Mouse (Mus musculus): ENCODE results near the gene Slc25a15. TPM values are rescaled to one million over a fixed set of nuclear protein-coding genes. Genes with fewer than 3 reads are reported as not detected.

Slc25a15 gene
- polyA plus RNA-seq, 1 experiment from 2014 or later = 18.9 TPM

GRCm38 (mm10) chr8:22389874-22390273 lies 8.5 kb downstream of the Slc25a15 start:
- H3K4me1 ChIP-seq = no peaks in the 10 kb centered on the region
- H3K4me3 ChIP-seq = no peak overlapping the region
- peaks cover 57% of the 10 kb centered on the region for H3K36me3 ChIP-seq
- H3K27ac ChIP-seq = no peak overlapping the region
- no peaks in the 10 kb centered on the region for H3K9me3 ChIP-seq (replicated peaks)
- H3K27me3 ChIP-seq (ENCODE audit: low read depth, poor library complexity, severe bottlenecking) = no peaks in the 10 kb centered on the region
- no peak for DNase-seq (ENCODE audit: low spot score)
- 85% methylated on average over 10 of the region's 10 CpGs for WGBS

DNA sequence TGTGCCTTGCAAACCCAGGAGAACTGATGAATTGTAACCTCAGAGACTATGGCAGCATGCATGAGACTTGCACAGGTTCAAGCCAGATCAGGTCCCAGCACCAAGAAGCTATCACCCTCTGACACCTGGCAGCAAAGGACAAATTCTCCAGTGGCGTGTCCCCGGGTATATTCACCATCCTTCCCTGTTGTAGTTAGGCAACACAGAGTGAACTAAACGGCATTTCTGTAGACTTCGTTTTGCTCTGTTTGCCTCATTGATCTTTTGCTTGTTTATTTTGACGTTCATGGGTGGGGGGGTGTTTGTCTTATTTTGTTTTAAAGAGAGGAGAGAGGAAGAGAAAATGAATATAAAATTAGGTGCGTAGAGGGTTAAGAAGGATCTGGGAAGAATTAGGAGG lies 13.2 kb downstream of the Slc25a15 start:
- H3K27me3 ChIP-seq (ENCODE audit: low read depth, poor library complexity, severe bottlenecking) = no peaks in the 10 kb centered on the region
- no peaks in the 10 kb centered on the region for H3K4me1 ChIP-seq
- 93% methylated on average over 6 of the region's 6 CpGs for whole genome bisulfite sequencing
- H3K4me3 ChIP-seq = no peak overlapping the region
- H3K36me3 ChIP-seq = peaks cover 85% of the 10 kb centered on the region
- DNase-seq (ENCODE audit: low spot score) = no peak
- no peaks in the 10 kb centered on the region for H3K9me3 ChIP-seq (replicated peaks)
- no peak overlapping the region for H3K27ac ChIP-seq

DNA sequence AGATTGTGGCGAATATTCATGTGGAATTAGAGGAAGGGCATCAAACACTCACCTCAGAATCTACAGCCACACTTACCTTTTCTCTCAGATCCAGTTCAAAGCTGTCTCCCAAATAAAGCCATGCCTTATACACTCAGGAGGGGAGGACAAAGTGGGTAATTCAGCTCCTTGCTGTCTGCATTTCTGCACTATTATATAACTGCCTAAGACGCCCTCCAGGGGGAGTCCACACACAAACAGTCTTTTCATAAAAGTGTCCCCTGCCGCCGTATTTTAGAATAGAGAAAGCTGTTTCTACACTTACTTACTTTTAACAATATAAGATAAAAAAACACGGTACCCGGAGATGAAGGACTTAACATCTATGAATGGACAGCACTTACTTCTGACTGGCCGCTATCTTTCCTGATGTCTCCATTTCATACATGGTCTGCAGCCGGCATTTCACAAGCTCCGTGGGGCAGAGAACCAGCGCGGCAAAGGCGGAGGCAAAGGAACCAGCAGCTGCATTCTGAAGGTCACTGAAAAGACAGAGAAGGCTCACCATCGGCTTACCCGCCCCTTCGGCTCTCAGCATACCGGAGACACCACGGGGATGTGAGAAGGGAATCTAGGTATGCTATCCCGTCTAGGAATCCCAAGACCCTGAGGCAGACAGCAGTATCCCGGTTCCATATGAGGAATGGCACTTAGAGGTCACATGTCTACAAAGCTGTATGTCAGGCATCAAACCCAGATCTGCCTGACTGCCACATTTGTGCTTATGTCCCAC lies 15.4 kb downstream of the Slc25a15 start:
- no peaks in the 10 kb centered on the region for H3K4me1 ChIP-seq
- H3K27me3 ChIP-seq (ENCODE audit: low read depth, poor library complexity, severe bottlenecking) = no peaks in the 10 kb centered on the region
- no peaks in the 10 kb centered on the region for H3K9me3 ChIP-seq (replicated peaks)
- no peak overlapping the region for H3K27ac ChIP-seq
- H3K36me3 ChIP-seq = peaks cover 65% of the 10 kb centered on the region
- DNase-seq (ENCODE audit: low spot score) = no peak
- H3K4me3 ChIP-seq = no peak overlapping the region
- 92% methylated on average over 19 of the region's 19 CpGs for WGBS

DNA sequence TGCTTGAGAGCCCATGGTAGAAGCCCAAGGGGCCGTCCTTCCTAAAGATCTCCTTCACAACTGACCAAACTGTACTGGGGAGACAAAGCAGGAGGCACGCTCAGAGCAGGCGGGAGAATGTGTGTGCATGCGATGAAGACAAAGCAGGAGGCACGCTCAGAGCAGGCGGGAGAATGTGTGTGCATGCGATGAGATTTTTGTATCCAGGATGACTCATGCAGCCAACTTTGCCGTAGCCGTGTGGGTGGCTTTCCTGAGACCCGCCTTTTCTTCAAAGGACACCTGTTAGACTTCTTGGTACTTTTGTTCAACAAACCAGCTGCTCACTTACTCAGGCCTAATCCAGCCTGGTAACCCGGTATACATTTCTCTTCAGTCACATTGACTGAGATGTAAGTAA lies 17.5 kb downstream of the Slc25a15 start:
- H3K27me3 ChIP-seq (ENCODE audit: low read depth, poor library complexity, severe bottlenecking) = no peaks in the 10 kb centered on the region
- H3K27ac ChIP-seq = no peak overlapping the region
- H3K9me3 ChIP-seq (replicated peaks) = no peaks in the 10 kb centered on the region
- H3K4me3 ChIP-seq = no peak overlapping the region
- H3K36me3 ChIP-seq = peaks cover 58% of the 10 kb centered on the region
- no peak for DNase-seq (ENCODE audit: low spot score)
- no peaks in the 10 kb centered on the region for H3K4me1 ChIP-seq
- WGBS = 95% methylated on average over 11 of the region's 11 CpGs

GRCm38 (mm10) chr8:22376903-22377302 lies 21.5 kb downstream of the Slc25a15 start:
- Histone ChIP-seq H3K27me3 (ENCODE audit: low read depth, poor library complexity, severe bottlenecking) (no peaks in the 10 kb centered on the region), H3K4me3 (no peak overlapping the region), H3K4me1 (no peaks in the 10 kb centered on the region), H3K9me3 (replicated peaks) (no peaks in the 10 kb centered on the region), H3K27ac (no peak overlapping the region), H3K36me3 (peaks cover 28% of the 10 kb centered on the region)
- 53% methylated on average over 5 of the region's 5 CpGs for WGBS
- DNase-seq (ENCODE audit: low spot score) = peak; percentile 44

DNA sequence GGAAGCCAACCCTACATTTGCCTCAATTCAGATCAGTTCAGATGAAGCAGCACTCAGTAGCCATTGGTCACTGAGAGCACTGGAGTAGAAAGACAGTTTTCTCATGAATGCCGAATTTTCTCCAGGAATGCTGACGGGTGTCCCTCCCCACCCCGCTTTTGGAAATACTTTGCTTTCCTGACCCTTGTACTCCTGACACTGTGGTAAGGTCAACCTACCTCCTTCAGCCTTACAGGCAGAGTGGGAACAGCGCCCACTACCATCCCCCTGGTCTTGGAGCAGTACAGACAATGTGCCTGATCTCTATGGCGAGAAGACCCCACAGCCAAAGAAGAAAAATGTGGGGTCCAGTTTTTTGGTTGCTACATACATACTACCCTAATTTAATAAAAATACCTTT lies 22.1 kb downstream of the Slc25a15 start:
- H3K4me1 ChIP-seq = no peaks in the 10 kb centered on the region
- no peak for DNase-seq (ENCODE audit: low spot score)
- WGBS = 91% methylated on average over 5 of the region's 5 CpGs
- peaks cover 22% of the 10 kb centered on the region for H3K36me3 ChIP-seq
- no peak overlapping the region for H3K4me3 ChIP-seq
- no peak overlapping the region for H3K27ac ChIP-seq
- no peaks in the 10 kb centered on the region for H3K27me3 ChIP-seq (ENCODE audit: low read depth, poor library complexity, severe bottlenecking)
- H3K9me3 ChIP-seq (replicated peaks) = no peaks in the 10 kb centered on the region

- Histone ChIP-seq H3K27ac (no peak overlapping the region), H3K9me3 (replicated peaks) (no peaks in the 10 kb centered on the region), H3K4me3 (no peak overlapping the region), H3K4me1 (no peaks in the 10 kb centered on the region), H3K36me3 (no peaks in the 10 kb centered on the region), H3K27me3 (ENCODE audit: low read depth, poor library complexity, severe bottlenecking) (no peaks in the 10 kb centered on the region)
- DNase-seq (ENCODE audit: low spot score) = no peak
- WGBS = 95% methylated on average over 6 of the region's 6 CpGs
These were observed 38.5 kb downstream of the Slc25a15 start for GRCm38 (mm10) chr8:22359882-22360281.

GRCm38 (mm10) chr8:22359359-22359758 lies 39.0 kb downstream of the Slc25a15 start:
- DNase-seq (ENCODE audit: low spot score) = no peak
- Histone ChIP-seq H3K27me3 (ENCODE audit: low read depth, poor library complexity, severe bottlenecking) (no peaks in the 10 kb centered on the region), H3K36me3 (no peaks in the 10 kb centered on the region), H3K4me1 (no peaks in the 10 kb centered on the region), H3K4me3 (no peak overlapping the region), H3K27ac (no peak overlapping the region), H3K9me3 (replicated peaks) (no peaks in the 10 kb centered on the region)
- 88% methylated on average over 6 of the region's 6 CpGs for WGBS

DNA sequence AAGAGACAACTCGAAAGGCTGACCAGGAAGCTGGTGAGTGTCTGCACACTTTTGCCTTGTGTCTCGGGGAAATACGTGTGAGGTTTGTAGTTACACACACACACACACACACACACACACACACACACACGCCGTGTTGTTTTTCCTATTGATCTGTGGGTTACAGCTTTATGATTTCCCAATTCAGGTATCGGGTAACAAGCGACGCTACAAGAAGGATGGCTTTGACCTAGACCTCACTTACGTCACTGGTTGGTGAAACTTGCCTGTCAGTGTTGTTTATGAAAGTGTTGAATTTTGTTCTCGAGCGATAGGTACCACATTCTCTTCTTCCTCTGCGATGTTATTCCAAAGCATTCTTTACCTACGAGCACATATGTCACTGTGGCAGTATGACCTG lies 63.0 kb downstream of the Slc25a15 start:
- H3K27me3 ChIP-seq (ENCODE audit: low read depth, poor library complexity, severe bottlenecking) = no peaks in the 10 kb centered on the region
- H3K4me3 ChIP-seq = no peak overlapping the region
- H3K9me3 ChIP-seq (replicated peaks) = no peaks in the 10 kb centered on the region
- H3K36me3 ChIP-seq = no peaks in the 10 kb centered on the region
- no peaks in the 10 kb centered on the region; the same call in 1 of the 2 replicates for H3K4me1 ChIP-seq
- no peak for DNase-seq (ENCODE audit: low spot score)
- H3K27ac ChIP-seq = no peak overlapping the region
- WGBS = 88% methylated on average over 13 of the region's 13 CpGs

Other genes with a start within 250 kb of the Slc25a15 start
- gene Nek3, start 232.2 kb downstream of the Slc25a15 start, polyA plus RNA-seq (2016; fragmentation: Nextera tagmentation; extraction: Ambion mirVana) = 7.1 TPM in 2 replicates
- 41.1 and 43.9 TPM in 2 replicates for gene Ckap2, start 212.8 kb downstream of the Slc25a15 start, polyA plus RNA-seq (2016; fragmentation: Nextera tagmentation; extraction: Ambion mirVana)
- gene Vps36, start 205.8 kb downstream of the Slc25a15 start, polyA plus RNA-seq (2016; fragmentation: Nextera tagmentation; extraction: Ambion mirVana) = 37.5 and 38.6 TPM in 2 replicates
- gene Thsd1, start 171.3 kb downstream of the Slc25a15 start, polyA plus RNA-seq (2016; fragmentation: Nextera tagmentation; extraction: Ambion mirVana) = 11.1 and 11.4 TPM in 2 replicates
- gene Tpte, start 115.2 kb downstream of the Slc25a15 start, polyA plus RNA-seq (2016; fragmentation: Nextera tagmentation; extraction: Ambion mirVana) = not detected in 2 replicates
- 42.7 and 44.3 TPM in 2 replicates for gene Mrps31, start 12.8 kb upstream of the Slc25a15 start, polyA plus RNA-seq (2016; fragmentation: Nextera tagmentation; extraction: Ambion mirVana)